Mouse (Mus musculus): ENCODE results near the gene Gpat3. TPM values are rescaled to one million over a fixed set of nuclear protein-coding genes. Genes with fewer than 3 reads are reported as not detected.

Gpat3 gene
- 0.59 and 0.61 TPM in 2 replicates for polyA plus RNA-seq (2016; fragmentation: Nextera tagmentation; extraction: Ambion mirVana)

DNA sequence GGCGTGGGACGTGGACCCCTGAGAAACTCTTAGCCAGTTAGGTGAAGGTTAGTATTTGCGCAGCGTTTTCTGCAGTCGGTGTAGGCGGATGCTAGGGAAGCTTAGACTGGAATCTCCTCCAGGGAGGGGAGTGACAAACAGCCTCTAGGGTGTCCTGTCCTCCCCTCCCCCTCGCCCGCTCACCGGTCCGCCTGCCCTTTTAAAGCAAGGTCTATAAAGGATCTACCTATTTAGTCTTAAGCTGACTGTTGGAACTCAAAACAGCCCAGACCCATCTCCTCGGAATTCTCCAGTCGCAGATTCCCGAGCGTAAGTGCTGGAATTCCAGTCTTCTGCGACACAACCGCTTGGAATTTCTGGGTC is at the start of gene Gpat3:
Gene Gpat3, plus strand, starts transcription at position 229 of the 363 bp plus-strand sequence.
- no peaks in the 10 kb centered on the region for H3K36me3 ChIP-seq
- H3K4me1 ChIP-seq, result peaks cover 24% of the 10 kb centered on the region
- peaks cover 60% of the 10 kb centered on the region for H3K27me3 ChIP-seq (ENCODE audit: low read depth, poor library complexity, severe bottlenecking)
- under 1% methylated on average over 16 of the region's 16 CpGs for WGBS
- peak within 1 kb of the TSS; percentile 73 for H3K4me3 ChIP-seq
- H3K9me3 ChIP-seq (replicated peaks), result no peaks in the 10 kb centered on the region
- H3K27ac ChIP-seq, result peak within 1 kb of the TSS; percentile 69; the same call in 1 of the 2 replicates
- peak; percentile 68 for DNase-seq (ENCODE audit: low spot score)

GRCm38 (mm10) chr5:100798165-100798860 is 47.2 kb upstream of the Gpat3 start, which contains the start of the genes Helq and Mrps18c:
TSS of gene Helq (minus strand) at chr5:100798598.
TSS of gene Mrps18c (plus strand) at chr5:100798627.
- H3K36me3 ChIP-seq, result peaks cover 48% of the 10 kb centered on the region
- H3K27me3 ChIP-seq (ENCODE audit: low read depth, poor library complexity, severe bottlenecking), result no peaks in the 10 kb centered on the region
- peaks cover 16% of the 10 kb centered on the region for H3K4me1 ChIP-seq
- DNase-seq (ENCODE audit: low spot score), result peak; percentile 98
- H3K4me3 ChIP-seq, result peak within 1 kb of the TSS; percentile 94
- no peaks in the 10 kb centered on the region for H3K9me3 ChIP-seq (replicated peaks)
- H3K27ac ChIP-seq, result peak within 1 kb of the TSS; percentile 89
- under 1% methylated on average over 67 of the region's 67 CpGs for WGBS

GRCm38 (mm10) chr5:100818341-100818740 is 27.2 kb upstream of the Gpat3 start:
- H3K9me3 ChIP-seq (replicated peaks), result no peaks in the 10 kb centered on the region
- H3K27me3 ChIP-seq (ENCODE audit: low read depth, poor library complexity, severe bottlenecking), result no peaks in the 10 kb centered on the region
- no peak overlapping the region for H3K27ac ChIP-seq
- DNase-seq (ENCODE audit: low spot score), result no peak
- 87% methylated on average over 4 of the region's 4 CpGs for WGBS
- H3K36me3 ChIP-seq, result peaks cover 41% of the 10 kb centered on the region
- no peak overlapping the region for H3K4me3 ChIP-seq
- H3K4me1 ChIP-seq, result peaks cover 8% of the 10 kb centered on the region

DNA sequence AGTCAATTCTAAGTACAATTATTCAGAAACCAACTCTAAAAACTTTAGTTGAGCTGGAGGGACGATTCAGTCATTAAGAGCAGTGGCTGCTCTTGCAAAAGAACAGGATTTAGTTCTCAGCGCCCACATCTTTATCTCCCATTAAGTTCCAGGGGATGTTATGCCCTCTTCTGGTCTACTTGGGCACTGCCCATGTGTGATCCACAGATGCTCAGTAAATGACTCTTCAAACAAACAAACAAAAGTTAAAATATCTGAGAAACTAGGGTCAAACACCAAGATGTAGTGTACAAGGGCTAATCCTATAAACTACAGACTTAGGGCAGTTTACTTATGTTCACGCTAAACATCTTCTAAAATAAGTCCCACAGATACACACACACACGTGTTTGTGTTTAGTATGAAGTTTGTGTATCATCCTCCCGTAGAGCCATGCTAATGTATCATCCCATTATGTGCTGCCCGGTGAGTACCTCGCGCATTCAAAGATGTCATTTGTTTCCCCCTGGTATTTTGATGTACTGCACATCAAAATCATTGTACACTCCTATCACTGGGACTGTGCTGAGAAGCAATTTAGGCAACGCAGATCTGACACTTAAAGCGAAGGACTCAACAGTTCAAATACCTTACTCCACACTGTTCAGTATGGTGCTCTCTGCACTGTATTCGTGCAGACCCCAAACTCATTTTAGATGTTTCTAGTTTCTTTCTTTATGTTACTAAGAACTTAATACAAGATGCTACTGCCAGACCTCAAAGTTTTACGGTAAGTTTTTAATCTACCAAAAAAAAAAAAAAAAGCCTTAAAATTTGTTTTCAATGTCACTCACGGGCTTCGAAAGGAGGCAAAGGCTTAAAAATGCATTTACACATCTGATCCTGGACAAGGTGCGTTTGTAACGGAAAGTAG is 25.7 kb upstream of the Gpat3 start:
- Histone ChIP-seq H3K36me3 (peaks cover 29% of the 10 kb centered on the region), H3K27ac (peak overlapping the region; percentile 99), H3K4me1 (peaks cover 8% of the 10 kb centered on the region), H3K27me3 (ENCODE audit: low read depth, poor library complexity, severe bottlenecking) (no peaks in the 10 kb centered on the region), H3K4me3 (peak overlapping the region; percentile 93), H3K9me3 (replicated peaks) (no peaks in the 10 kb centered on the region)
- DNase-seq (ENCODE audit: low spot score), result no peak
- 33% methylated on average over 16 of the region's 16 CpGs for WGBS

DNA sequence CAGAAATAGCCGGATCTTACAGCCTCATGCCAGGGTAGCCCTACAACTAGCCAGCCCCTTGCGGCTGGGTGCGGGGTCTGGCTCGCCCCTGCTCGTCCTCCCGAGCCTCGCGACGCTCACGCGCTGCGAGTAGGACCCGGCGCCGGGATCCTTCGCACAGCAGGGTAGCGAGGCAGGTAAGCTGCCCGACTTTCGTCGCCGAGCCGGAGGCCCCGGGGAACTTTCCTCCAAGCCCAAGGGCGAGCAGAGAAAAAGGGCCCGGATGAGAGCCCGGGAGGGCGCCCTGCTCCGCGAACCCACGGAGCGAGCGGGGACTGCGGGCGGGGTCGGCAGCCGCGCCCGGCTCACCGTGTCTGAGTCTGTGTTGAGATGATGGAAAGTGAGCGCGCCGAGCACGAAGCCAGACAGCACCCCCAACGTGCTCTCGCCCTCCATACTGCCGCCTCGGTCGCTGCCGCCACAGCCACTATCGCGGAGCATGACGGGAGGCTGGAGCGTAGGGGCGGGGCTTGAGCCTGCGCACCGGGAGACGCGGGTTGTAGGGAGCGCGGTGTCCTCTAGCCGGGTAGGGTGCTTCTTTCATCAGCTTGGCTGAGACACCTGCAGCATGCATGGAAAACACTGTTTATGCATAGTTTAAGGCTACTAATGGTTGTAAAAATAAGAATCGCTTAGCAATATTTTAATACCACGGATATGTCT is 24.9 kb upstream of the Gpat3 start, which contains the start of gene Abraxas1:
Gene Abraxas1, minus strand, starts transcription at position 483 of the 702 bp plus-strand sequence.
- H3K27me3 ChIP-seq (ENCODE audit: low read depth, poor library complexity, severe bottlenecking), result no peaks in the 10 kb centered on the region
- peaks cover 8% of the 10 kb centered on the region for H3K4me1 ChIP-seq
- H3K4me3 ChIP-seq, result peak within 1 kb of the TSS; percentile 93
- no peaks in the 10 kb centered on the region for H3K9me3 ChIP-seq (replicated peaks)
- peak; percentile 89 for DNase-seq (ENCODE audit: low spot score)
- H3K27ac ChIP-seq, result peak within 1 kb of the TSS; percentile 99
- peaks cover 22% of the 10 kb centered on the region for H3K36me3 ChIP-seq
- whole genome bisulfite sequencing, result under 1% methylated on average over 63 of the region's 63 CpGs

DNA sequence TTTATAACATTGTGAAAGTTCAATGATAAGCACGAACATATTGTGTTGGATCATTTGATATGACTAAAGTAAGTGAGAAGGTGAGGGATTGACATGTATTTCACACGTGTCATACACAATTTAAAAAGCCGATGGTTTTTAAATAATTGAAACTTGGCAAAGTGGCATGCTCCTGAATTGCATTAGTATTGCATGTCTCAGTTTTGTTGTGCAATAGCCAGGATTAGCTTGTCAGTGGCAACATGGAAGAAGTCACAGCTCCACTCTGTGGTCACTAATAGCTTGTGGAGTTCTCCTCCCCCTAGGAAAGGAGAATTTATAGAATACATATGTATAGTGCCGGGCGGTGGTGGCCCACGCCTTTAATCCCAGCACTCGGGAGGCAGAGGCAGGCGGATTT is 24.1 kb upstream of the Gpat3 start:
- 84% methylated on average over 8 of the region's 8 CpGs for WGBS
- Histone ChIP-seq H3K36me3 (peaks cover 15% of the 10 kb centered on the region), H3K27ac (no peak overlapping the region), H3K27me3 (ENCODE audit: low read depth, poor library complexity, severe bottlenecking) (no peaks in the 10 kb centered on the region), H3K4me1 (peaks cover 8% of the 10 kb centered on the region), H3K9me3 (replicated peaks) (no peaks in the 10 kb centered on the region), H3K4me3 (peak overlapping the region; percentile 93)
- DNase-seq (ENCODE audit: low spot score), result no peak

GRCm38 (mm10) chr5:100822826-100823225 is 22.7 kb upstream of the Gpat3 start:
- H3K27me3 ChIP-seq (ENCODE audit: low read depth, poor library complexity, severe bottlenecking), result no peaks in the 10 kb centered on the region
- WGBS, result 87% methylated on average over 7 of the region's 7 CpGs

GRCm38 (mm10) chr5:100825975-100826374 is 19.5 kb upstream of the Gpat3 start:
- no peaks in the 10 kb centered on the region for H3K27me3 ChIP-seq (ENCODE audit: low read depth, poor library complexity, severe bottlenecking)
- 22% methylated on average over 2 of the region's 2 CpGs for WGBS
- no peaks in the 10 kb centered on the region for H3K9me3 ChIP-seq (replicated peaks)
- no peak overlapping the region for H3K4me3 ChIP-seq
- H3K27ac ChIP-seq, result no peak overlapping the region
- no peaks in the 10 kb centered on the region for H3K36me3 ChIP-seq
- H3K4me1 ChIP-seq, result peaks cover 2% of the 10 kb centered on the region; the same call in 1 of the 2 replicates
- no peak for DNase-seq (ENCODE audit: low spot score)

More at GRCm38 (mm10) chr5:100822826-100823225, 22.7 kb upstream of the Gpat3 start:
- DNase-seq (ENCODE audit: low spot score), result no peak
- 0 out of 2 replicates have a peak, but pooled peaks cover 2% of the 10 kb centered on the region for H3K36me3 ChIP-seq
- no peak overlapping the region for H3K27ac ChIP-seq
- no peak overlapping the region for H3K4me3 ChIP-seq
- H3K4me1 ChIP-seq, result peaks cover 8% of the 10 kb centered on the region
- H3K9me3 ChIP-seq (replicated peaks), result no peaks in the 10 kb centered on the region

DNA sequence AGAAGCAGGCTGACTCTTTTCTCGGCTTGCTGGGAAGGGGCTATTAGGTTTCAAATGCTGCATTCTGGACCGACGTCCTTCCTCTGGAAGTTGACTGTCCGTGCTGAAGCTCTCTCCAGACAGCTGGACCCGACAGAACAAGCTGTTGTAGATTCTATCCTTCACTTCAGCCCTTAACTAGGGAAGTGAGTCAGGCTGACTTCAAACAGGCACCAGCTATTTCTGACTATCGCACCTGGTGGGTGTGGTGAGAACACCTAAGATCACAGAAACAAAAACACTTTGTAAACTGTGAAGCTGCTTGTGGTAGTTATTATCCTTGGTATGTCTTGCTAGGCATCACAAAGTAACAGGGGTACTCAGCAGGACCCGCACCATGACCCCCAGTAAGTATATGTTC is 19.0 kb upstream of the Gpat3 start:
- H3K9me3 ChIP-seq (replicated peaks), result no peaks in the 10 kb centered on the region
- no peaks in the 10 kb centered on the region for H3K36me3 ChIP-seq
- H3K4me1 ChIP-seq, result no peaks in the 10 kb centered on the region
- no peak overlapping the region for H3K27ac ChIP-seq
- WGBS, result 69% methylated on average over 7 of the region's 7 CpGs
- no peak overlapping the region for H3K4me3 ChIP-seq
- no peak for DNase-seq (ENCODE audit: low spot score)
- H3K27me3 ChIP-seq (ENCODE audit: low read depth, poor library complexity, severe bottlenecking), result no peaks in the 10 kb centered on the region

DNA sequence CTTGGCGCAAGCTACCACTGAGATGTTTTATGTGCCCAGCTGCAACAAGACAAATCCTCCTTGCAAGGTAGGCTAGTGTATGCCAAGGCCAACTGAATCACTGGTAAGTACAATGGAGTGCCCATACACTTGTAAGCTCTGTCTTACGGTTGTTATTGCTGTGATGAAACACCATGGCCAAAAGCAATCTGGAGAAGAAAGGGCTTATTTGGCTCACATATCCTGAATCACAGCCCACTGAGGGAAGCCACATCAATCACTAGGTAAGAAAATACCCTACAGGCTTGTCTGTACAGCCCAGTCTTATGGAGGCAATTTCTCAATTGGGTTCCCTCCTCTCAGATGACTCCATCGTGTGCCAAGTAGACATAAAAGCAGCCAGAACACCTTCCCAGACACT is 16.8 kb upstream of the Gpat3 start:
- no peaks in the 10 kb centered on the region for H3K36me3 ChIP-seq
- no peaks in the 10 kb centered on the region for H3K9me3 ChIP-seq (replicated peaks)
- H3K27ac ChIP-seq, result no peak overlapping the region
- H3K27me3 ChIP-seq (ENCODE audit: low read depth, poor library complexity, severe bottlenecking), result no peaks in the 10 kb centered on the region
- H3K4me3 ChIP-seq, result no peak overlapping the region
- H3K4me1 ChIP-seq, result no peaks in the 10 kb centered on the region
- no peak for DNase-seq (ENCODE audit: low spot score)
- WGBS, result 88% methylated on average over 3 of the region's 3 CpGs

GRCm38 (mm10) chr5:100832680-100833079 is 12.8 kb upstream of the Gpat3 start:
- H3K9me3 ChIP-seq (replicated peaks), result no peaks in the 10 kb centered on the region
- no peak overlapping the region for H3K4me3 ChIP-seq
- no peaks in the 10 kb centered on the region for H3K4me1 ChIP-seq
- no peak for DNase-seq (ENCODE audit: low spot score)
- no peaks in the 10 kb centered on the region for H3K36me3 ChIP-seq
- 89% methylated on average over 3 of the region's 3 CpGs for WGBS
- no peak overlapping the region for H3K27ac ChIP-seq
- H3K27me3 ChIP-seq (ENCODE audit: low read depth, poor library complexity, severe bottlenecking), result no peaks in the 10 kb centered on the region

DNA sequence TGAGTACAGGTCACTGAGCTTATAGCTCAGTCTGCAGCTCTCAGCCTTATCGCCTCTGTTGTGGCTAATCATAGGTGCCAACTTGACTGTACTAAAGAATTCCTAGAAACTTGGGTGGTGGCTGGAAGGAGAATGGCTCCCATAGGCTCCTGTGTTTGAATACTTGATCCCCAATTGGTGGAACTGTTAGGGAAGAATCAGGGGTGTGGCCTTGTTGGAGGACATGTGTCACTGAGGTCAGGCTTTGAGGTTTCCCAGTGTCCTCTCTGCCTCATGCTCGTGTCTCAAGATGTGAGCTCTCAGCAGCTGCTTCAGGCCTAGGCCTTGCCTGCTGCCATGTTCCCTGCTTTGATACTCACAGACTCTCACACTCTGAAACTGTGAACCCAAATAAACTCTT is 11.7 kb upstream of the Gpat3 start:
- Histone ChIP-seq H3K27me3 (ENCODE audit: low read depth, poor library complexity, severe bottlenecking) (no peaks in the 10 kb centered on the region), H3K9me3 (replicated peaks) (no peaks in the 10 kb centered on the region), H3K36me3 (no peaks in the 10 kb centered on the region), H3K27ac (no peak overlapping the region), H3K4me3 (no peak overlapping the region), H3K4me1 (no peaks in the 10 kb centered on the region)
- WGBS, result 94% methylated on average over 2 of the region's 2 CpGs
- DNase-seq (ENCODE audit: low spot score), result no peak
